Mouse (Mus musculus) right cerebral cortex, adult 18-20 months (tissue): ENCODE data around the gene Hist1h2bm.
"Not testable (repeated sequence)": the region's sequence is repeated elsewhere in the genome, so short reads cannot be mapped to it uniquely, and the experiment has no call there.

Experiments used
- DNase-seq: peaks from one replicate; pipeline ENCODE4 v3.0.0; 2022; ENCODE audit warnings: mixed read lengths

Gene Hist1h2bm

GRCm38 (mm10) chr13:21729544-21729943 lies 7.7 kb downstream of the Hist1h2bm start:
- no peak for DNase-seq

- DNase-seq: no peak
Measured at GRCm38 (mm10) chr13:21733466-21733865, 11.6 kb downstream of the Hist1h2bm start.

GRCm38 (mm10) chr13:21734010-21734905 lies 12.4 kb downstream of the Hist1h2bm start:
- peak; percentile 71 for DNase-seq

GRCm38 (mm10) chr13:21734906-21735767 lies 13.3 kb downstream of the Hist1h2bm start, which contains the start of gene Hist1h4j:
TSS of gene Hist1h4j (plus strand) at chr13:21735064.
- peak; percentile 74 for DNase-seq

- no peak for DNase-seq
Measured at GRCm38 (mm10) chr13:21745006-21745405, 23.2 kb downstream of the Hist1h2bm start.

- DNase-seq: no peak
Measured at GRCm38 (mm10) chr13:21749387-21750158, 27.7 kb downstream of the Hist1h2bm start.

GRCm38 (mm10) chr13:21750159-21751017 lies 28.5 kb downstream of the Hist1h2bm start, which contains the start of gene Hist1h4k:
TSS of gene Hist1h4k (minus strand) at chr13:21750505.
- peak; percentile 92 for DNase-seq

- no peak for DNase-seq
Measured at GRCm38 (mm10) chr13:21751417-21751816, 29.6 kb downstream of the Hist1h2bm start.

GRCm38 (mm10) chr13:21751827-21752226 lies 30.0 kb downstream of the Hist1h2bm start:
- no peak for DNase-seq

- DNase-seq: no peak
Measured at GRCm38 (mm10) chr13:21752356-21752755, 30.5 kb downstream of the Hist1h2bm start.

GRCm38 (mm10) chr13:21753051-21753523 lies 31.2 kb downstream of the Hist1h2bm start:
- DNase-seq: no peak

GRCm38 (mm10) chr13:21753524-21754285 lies 31.9 kb downstream of the Hist1h2bm start, which contains the start of the genes Hist1h2ak and Hist1h2bn:
TSS of gene Hist1h2ak (minus strand) at chr13:21753827.
TSS of gene Hist1h2bn (plus strand) at chr13:21754123.
- DNase-seq: peak; percentile 90

GRCm38 (mm10) chr13:21754294-21755001 lies 32.6 kb downstream of the Hist1h2bm start:
- not testable (repeated sequence) for DNase-seq

- no peak for DNase-seq
Measured at GRCm38 (mm10) chr13:21755707-21756106, 33.9 kb downstream of the Hist1h2bm start.
